Mouse (Mus musculus) fat pad, adult 2 months (tissue): ENCODE data around the gene Upk3b.
"Not testable (repeated sequence)": the region's sequence is repeated elsewhere in the genome, so short reads cannot be mapped to it uniquely, and the experiment has no call there.

Source experiments
- DNase-seq: peaks from one replicate; pipeline ENCODE4 v3.0.0-alpha.2; 2011; ENCODE audit warnings: low read depth, low spot score; ENCODE audit errors: extremely low read depth

Gene Upk3b

GRCm38 (mm10) chr5:136034868-136035267 is 3.4 kb upstream of the Upk3b start:
- no peak for DNase-seq

GRCm38 (mm10) chr5:136035285-136035684 is 3.0 kb upstream of the Upk3b start:
- no peak for DNase-seq

GRCm38 (mm10) chr5:136036667-136037066 is 1.6 kb upstream of the Upk3b start:
- no peak for DNase-seq

GRCm38 (mm10) chr5:136040210-136040609 is 1.9 kb downstream of the Upk3b start:
- no peak for DNase-seq

GRCm38 (mm10) chr5:136041260-136041659 is 3.0 kb downstream of the Upk3b start:
- no peak for DNase-seq

GRCm38 (mm10) chr5:136041666-136042065 is 3.4 kb downstream of the Upk3b start:
- no peak for DNase-seq

GRCm38 (mm10) chr5:136044865-136045264 is 6.6 kb downstream of the Upk3b start:
- DNase-seq = no peak

GRCm38 (mm10) chr5:136045408-136045807 is 7.1 kb downstream of the Upk3b start:
- DNase-seq = no peak

- no peak for DNase-seq
These were observed 7.7 kb downstream of the Upk3b start for GRCm38 (mm10) chr5:136045987-136046386.

GRCm38 (mm10) chr5:136048541-136048940 is 10.2 kb downstream of the Upk3b start:
- DNase-seq = not testable (repeated sequence)

- DNase-seq = no peak
These were observed 11.6 kb downstream of the Upk3b start for GRCm38 (mm10) chr5:136049926-136050325.

GRCm38 (mm10) chr5:136051231-136052085 is 13.2 kb downstream of the Upk3b start:
- no peak for DNase-seq

GRCm38 (mm10) chr5:136052861-136053655 is 14.8 kb downstream of the Upk3b start:
- DNase-seq = no peak

GRCm38 (mm10) chr5:136054301-136055077 is 16.2 kb downstream of the Upk3b start, which contains the start of gene Upk3bl:
TSS of gene Upk3bl (plus strand) at chr5:136054492.
- no peak for DNase-seq

- DNase-seq = no peak
These were observed 17.8 kb downstream of the Upk3b start for GRCm38 (mm10) chr5:136056062-136056461.

- no peak for DNase-seq
These were observed 18.8 kb downstream of the Upk3b start for GRCm38 (mm10) chr5:136057085-136057484.

GRCm38 (mm10) chr5:136061567-136061966 is 23.3 kb downstream of the Upk3b start:
- DNase-seq = no peak

- no peak for DNase-seq
These were observed 25.6 kb downstream of the Upk3b start for GRCm38 (mm10) chr5:136063920-136064319.

- not testable (repeated sequence) for DNase-seq
These were observed 28.3 kb downstream of the Upk3b start for GRCm38 (mm10) chr5:136066404-136067148.

GRCm38 (mm10) chr5:136069411-136069810 is 31.1 kb downstream of the Upk3b start:
- DNase-seq = no peak
